Mouse (Mus musculus) cerebellum, adult 11 months (tissue): ENCODE data around the gene Sucla2.

Experiments used
- DNase-seq: peaks from one replicate; pipeline ENCODE4 v3.0.0; 2022

Gene Sucla2

GRCm38 (mm10) chr14:73524766-73525448 lies at the start of gene Sucla2:
TSS of gene Sucla2 (plus strand) at chr14:73525319.
- peak; percentile 96 for DNase-seq

- no peak for DNase-seq
These were observed 49.6 kb upstream of the Sucla2 start for GRCm38 (mm10) chr14:73475506-73475905.

- no peak for DNase-seq
These were observed 48.7 kb upstream of the Sucla2 start for GRCm38 (mm10) chr14:73476361-73476934.

GRCm38 (mm10) chr14:73477077-73477476 lies 48.0 kb upstream of the Sucla2 start:
- no peak for DNase-seq

GRCm38 (mm10) chr14:73478321-73478720 lies 46.8 kb upstream of the Sucla2 start:
- no peak for DNase-seq

- DNase-seq, result no peak
These were observed 45.3 kb upstream of the Sucla2 start for GRCm38 (mm10) chr14:73479771-73480170.

- DNase-seq, result no peak
These were observed 41.4 kb upstream of the Sucla2 start for GRCm38 (mm10) chr14:73483516-73484229.

- DNase-seq, result no peak
These were observed 40.6 kb upstream of the Sucla2 start for GRCm38 (mm10) chr14:73484366-73485110.

- no peak for DNase-seq
These were observed 38.5 kb upstream of the Sucla2 start for GRCm38 (mm10) chr14:73486641-73487040.

GRCm38 (mm10) chr14:73493356-73493755 lies 31.8 kb upstream of the Sucla2 start:
- DNase-seq, result no peak

- DNase-seq, result no peak
These were observed 31.0 kb upstream of the Sucla2 start for GRCm38 (mm10) chr14:73494122-73494521.

GRCm38 (mm10) chr14:73495753-73496152 lies 29.4 kb upstream of the Sucla2 start:
- no peak for DNase-seq

- no peak for DNase-seq
These were observed 23.8 kb upstream of the Sucla2 start for GRCm38 (mm10) chr14:73501283-73501682.

- DNase-seq, result no peak
These were observed 23.4 kb upstream of the Sucla2 start for GRCm38 (mm10) chr14:73501721-73502120.

- peak; percentile 42 for DNase-seq
These were observed 22.4 kb upstream of the Sucla2 start for GRCm38 (mm10) chr14:73502591-73503184.

- no peak for DNase-seq
These were observed 21.7 kb upstream of the Sucla2 start for GRCm38 (mm10) chr14:73503237-73503933.

- no peak for DNase-seq
These were observed 18.8 kb upstream of the Sucla2 start for GRCm38 (mm10) chr14:73506283-73506682.

- DNase-seq, result no peak
These were observed 17.9 kb upstream of the Sucla2 start for GRCm38 (mm10) chr14:73507200-73507599.

- DNase-seq, result no peak
These were observed 17.3 kb upstream of the Sucla2 start for GRCm38 (mm10) chr14:73507702-73508376.

- no peak for DNase-seq
These were observed 16.3 kb upstream of the Sucla2 start for GRCm38 (mm10) chr14:73508630-73509395.
